Mouse (Mus musculus) bone marrow, adult 2 months (tissue): ENCODE data around the gene Slc1a2. TPM values are rescaled to one million over a fixed set of nuclear protein-coding genes. Genes with fewer than 3 reads are reported as not detected.

Experiments
- H3K27ac ChIP-seq: fragments of 200-500 bp; 2 replicates; pipeline ENCODE4 v1.5.1; 2012; ENCODE audit warnings: low read depth, mild to moderate bottlenecking, control low read depth, inconsistent platforms, low read length; ENCODE audit not compliant: control insufficient read depth, poor library complexity, insufficient read depth
- H3K4me1 ChIP-seq: fragments of 200-500 bp; 2 replicates; pipeline ENCODE4 v1.6.1; 2011; ENCODE audit warnings: low read length; ENCODE audit not compliant: control insufficient read depth, insufficient read depth
- H3K4me3 ChIP-seq: fragments of 200-500 bp; replicated peaks from 2 replicates; pipeline ENCODE3; 2011; ENCODE audit warnings: mild to moderate bottlenecking, low read depth, low read length, control low read depth; ENCODE audit not compliant: control insufficient read depth
- CTCF ChIP-seq: fragments of 200-500 bp; IDR thresholded peaks from 2 replicates; pipeline ENCODE4 v1.5.1; 2011; ENCODE audit warnings: low read length, control low read depth; ENCODE audit not compliant: control insufficient read depth, insufficient read depth
- POLR2A ChIP-seq: fragments of 200-500 bp; IDR thresholded peaks from 2 replicates; pipeline ENCODE4 v1.6.1; 2011; ENCODE audit warnings: low read depth, mild to moderate bottlenecking, control low read depth, low read length, borderline replicate concordance; ENCODE audit not compliant: control insufficient read depth
- WGBS: fragments of 180-500 bp; shearing (Covaris S2); methylation state at CpG from one replicate; pipeline ENCODE4 v1.1.7; 2018; 5-methylcytosine and 5-hydroxymethylcytosine counted together
- polyA plus RNA-seq: library from polyadenylated mRNA; stranded (reverse); fragments of >200 nt; gene quantifications from 2 replicates; pipeline ENCODE4 v1.2.4, GENCODE M21; 2011; ENCODE audit warnings: low replicate concordance; ENCODE audit not compliant: missing spikeins, insufficient read depth, insufficient read length

Slc1a2 gene
- polyA plus RNA-seq, 1 experiment, result 1.2 TPM

DNA sequence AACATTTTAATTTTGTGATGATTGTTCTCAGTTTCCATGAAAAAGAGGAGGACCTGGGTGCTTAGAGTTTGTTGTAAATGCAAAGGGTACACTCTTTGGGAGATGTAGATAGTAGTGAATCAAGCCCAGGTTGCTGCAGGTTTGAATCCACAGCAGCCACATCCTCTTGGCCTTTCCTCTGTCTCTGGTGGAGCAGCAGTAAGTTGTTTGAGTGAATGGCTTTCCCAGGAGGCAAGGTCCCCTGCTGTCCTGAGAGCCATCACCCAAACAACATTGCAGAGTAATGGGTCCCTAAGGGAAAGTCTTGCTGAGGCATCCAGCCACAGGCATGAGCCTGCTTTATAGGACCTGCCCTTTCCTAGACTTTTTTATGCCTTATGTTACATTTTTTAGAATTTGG is 37.1 kb downstream of the Slc1a2 start:
- no peaks in the 10 kb centered on the region for H3K4me1 ChIP-seq
- no peak overlapping the region for H3K27ac ChIP-seq
- no peak for TF ChIP-seq CTCF
- H3K4me3 ChIP-seq, result no peak overlapping the region

- 52% methylated on average over 2 of the region's 2 CpGs for WGBS
- Histone ChIP-seq H3K4me1 (no peaks in the 10 kb centered on the region), H3K27ac (no peak overlapping the region), H3K4me3 (no peak overlapping the region)
- TF ChIP-seq CTCF (no peak), POLR2A (no peak)
Observed at GRCm38 (mm10) chr2:102697732-102698131, 39.3 kb downstream of the Slc1a2 start.

GRCm38 (mm10) chr2:102699921-102700320 is 41.5 kb downstream of the Slc1a2 start:
- no peak overlapping the region for H3K4me3 ChIP-seq
- no peak for TF ChIP-seq POLR2A
- TF ChIP-seq CTCF, result no peak
- no peak overlapping the region for H3K27ac ChIP-seq
- H3K4me1 ChIP-seq, result no peaks in the 10 kb centered on the region
- 74% methylated on average over 7 of the region's 7 CpGs for WGBS

DNA sequence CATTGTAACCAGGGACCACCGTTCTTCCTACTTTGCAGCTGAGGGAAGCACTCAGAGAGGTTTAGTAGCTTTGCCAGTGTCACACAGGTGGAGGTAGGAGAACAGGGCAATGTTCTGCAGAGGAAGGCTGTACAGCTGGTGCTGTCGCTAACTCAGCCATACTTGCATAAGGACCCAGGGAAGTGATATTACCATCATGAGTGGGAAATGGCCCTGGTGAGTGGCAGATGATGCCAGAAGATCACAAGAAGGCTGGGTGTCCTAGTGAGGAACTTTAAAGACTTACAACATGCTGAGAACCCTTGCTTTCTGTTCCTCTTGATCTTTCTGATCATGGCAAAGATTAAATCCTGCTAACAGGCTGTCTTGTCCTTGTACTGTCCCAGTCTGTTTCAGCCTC is 42.2 kb downstream of the Slc1a2 start:
- H3K27ac ChIP-seq, result no peak overlapping the region
- no peak overlapping the region for H3K4me3 ChIP-seq
- TF ChIP-seq POLR2A (no peak), CTCF (no peak)
- whole genome bisulfite sequencing, result 84% methylated on average over 2 of the region's 2 CpGs
- no peaks in the 10 kb centered on the region for H3K4me1 ChIP-seq

DNA sequence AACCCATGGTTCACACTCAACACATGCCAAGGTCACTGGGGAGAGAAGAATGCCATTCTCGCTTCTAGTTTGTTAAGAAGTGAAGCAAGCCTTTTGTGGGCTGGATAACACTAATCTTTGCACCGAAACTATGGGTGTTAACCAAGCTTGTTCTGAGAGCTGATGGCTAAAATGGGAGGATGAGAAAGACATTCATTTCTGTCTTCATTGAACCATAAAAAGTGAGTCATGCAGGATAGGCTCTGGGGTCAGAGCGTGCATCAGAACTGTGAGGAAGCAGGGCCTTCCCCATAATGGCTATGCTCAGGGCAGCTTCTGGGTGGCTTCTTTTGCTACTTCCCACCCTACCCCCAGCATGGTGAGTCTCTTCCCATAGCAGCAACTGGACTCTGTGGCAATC is 42.9 kb downstream of the Slc1a2 start:
- no peak overlapping the region for H3K27ac ChIP-seq
- 73% methylated on average over 3 of the region's 3 CpGs for WGBS
- no peaks in the 10 kb centered on the region for H3K4me1 ChIP-seq
- TF ChIP-seq CTCF, result no peak
- TF ChIP-seq POLR2A, result no peak
- no peak overlapping the region for H3K4me3 ChIP-seq

GRCm38 (mm10) chr2:102703556-102703955 is 45.1 kb downstream of the Slc1a2 start:
- Histone ChIP-seq H3K4me1 (no peaks in the 10 kb centered on the region), H3K4me3 (no peak overlapping the region), H3K27ac (no peak overlapping the region)
- WGBS, result 60% methylated on average over 3 of the region's 3 CpGs
- no peak for TF ChIP-seq CTCF

DNA sequence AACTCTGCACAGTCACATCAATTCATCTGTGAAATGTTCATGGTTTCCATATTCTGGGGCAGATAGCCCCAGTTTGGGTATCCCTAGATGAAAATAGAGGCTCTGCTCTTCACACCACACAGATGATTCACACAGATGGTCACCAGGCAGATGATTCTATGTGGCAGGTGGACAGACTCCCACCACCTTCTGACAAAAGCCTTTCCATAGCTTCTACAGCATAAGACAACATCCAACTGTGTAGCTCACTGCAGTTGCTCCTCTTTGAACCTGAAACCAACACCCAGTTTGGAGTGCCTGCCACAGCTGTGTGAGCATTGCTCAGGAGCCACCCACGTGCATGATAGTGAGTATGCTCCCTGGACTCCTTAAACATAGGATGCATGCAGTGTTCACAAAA is 46.3 kb downstream of the Slc1a2 start:
- WGBS, result 66% methylated on average over 1 of the region's 1 CpGs
- Histone ChIP-seq H3K27ac (no peak overlapping the region), H3K4me3 (no peak overlapping the region), H3K4me1 (no peaks in the 10 kb centered on the region)
- TF ChIP-seq POLR2A (no peak), CTCF (no peak)

DNA sequence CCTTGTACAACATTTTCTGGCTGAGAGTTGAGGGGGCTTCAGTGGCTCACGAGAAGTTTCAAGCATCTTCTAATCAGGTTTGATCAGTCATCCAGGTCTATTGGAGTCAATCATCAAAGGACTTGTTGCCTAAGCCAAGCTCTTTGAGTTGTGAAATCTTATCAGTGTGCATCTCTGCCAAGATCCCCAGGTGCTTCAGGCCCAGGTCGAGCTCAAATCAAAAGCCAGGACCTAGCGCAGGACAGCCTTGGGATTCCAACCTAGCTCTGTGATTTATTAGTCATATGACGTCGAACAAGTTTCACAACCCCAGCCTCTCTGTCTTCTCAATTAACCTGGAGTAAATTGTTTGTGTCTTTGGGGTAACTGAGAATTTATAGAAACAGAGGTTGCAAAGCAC is 53.1 kb downstream of the Slc1a2 start:
- 79% methylated on average over 5 of the region's 5 CpGs for WGBS
- H3K4me1 ChIP-seq, result no peaks in the 10 kb centered on the region
- H3K27ac ChIP-seq, result no peak overlapping the region
- H3K4me3 ChIP-seq, result no peak overlapping the region
- TF ChIP-seq POLR2A (no peak), CTCF (no peak)

GRCm38 (mm10) chr2:102712049-102712448 is 53.6 kb downstream of the Slc1a2 start:
- no peak overlapping the region for H3K4me3 ChIP-seq
- H3K27ac ChIP-seq, result no peak overlapping the region
- H3K4me1 ChIP-seq, result no peaks in the 10 kb centered on the region
- TF ChIP-seq CTCF (no peak), POLR2A (no peak)
- WGBS, result 53% methylated on average over 4 of the region's 4 CpGs
